Mouse (Mus musculus) heart, postnatal 25 days (tissue): ENCODE data around the gene Sae1. TPM values are rescaled to one million over a fixed set of nuclear protein-coding genes. Genes with fewer than 3 reads are reported as not detected.

ENCODE experiments used
- DNase-seq: peaks from one replicate; pipeline ENCODE4 v3.0.0; 2022; ENCODE audit warnings: low spot score
- intact Hi-C: fragments of 180-260 bp; cut with DNase I; formaldehyde crosslinking; loops from one replicate; pipeline ENCODE4 v1.15.1; 2025
- total RNA-seq, 2 experiments: library from RNA; stranded (reverse); gene quantifications; 2 replicates each; pipeline ENCODE4 v1.2.3; 2021

Sae1 gene
- total RNA-seq, 2 experiments from 2014 or later: 35.2 to 37.2 TPM

DNA sequence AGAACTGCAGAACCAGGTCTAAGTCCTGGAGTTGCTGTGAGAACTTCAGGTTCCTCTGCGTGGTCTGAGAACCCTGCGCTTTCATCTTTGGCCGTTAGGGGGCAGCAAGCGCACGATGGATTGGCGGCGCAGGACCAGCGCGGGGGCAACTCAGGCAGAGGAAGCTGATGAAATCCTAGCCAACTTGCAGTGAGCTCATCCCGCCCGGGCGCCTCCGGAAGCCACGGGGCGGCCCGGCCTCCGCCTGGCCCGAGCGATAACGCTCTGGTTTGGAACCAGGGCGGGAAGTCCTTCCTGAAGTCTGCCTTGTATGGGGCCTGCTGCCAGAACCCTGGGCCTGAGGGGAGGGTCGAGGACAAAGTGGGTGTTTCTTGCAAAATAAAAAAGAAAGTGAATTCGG, 92.8 kb downstream of the Sae1 start:
- peak; percentile 94 for DNase-seq
- intact Hi-C loops: loop anchor here (1.0 kb wide), 2 partner anchors 31 to 78 kb away; no protein-coding TSS in a partner anchor

DNA sequence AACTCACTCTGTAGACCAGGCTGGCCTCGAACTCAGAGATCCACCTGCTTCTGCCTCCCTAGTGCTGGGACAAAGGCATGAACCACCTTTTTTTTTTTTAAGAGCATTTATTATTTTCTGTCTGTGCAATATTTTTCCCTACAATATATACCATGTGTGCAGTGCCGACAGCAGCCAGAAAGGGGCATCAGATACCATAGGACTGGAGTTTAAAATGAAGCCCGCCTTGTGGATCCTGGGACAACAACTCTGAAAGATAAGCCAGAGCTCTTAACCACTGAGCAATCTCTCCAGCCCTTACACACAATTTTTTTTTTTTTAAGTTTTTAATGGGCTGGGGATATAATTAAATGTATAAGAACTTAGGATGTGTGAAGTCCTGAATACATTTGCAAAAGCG, 93.3 kb downstream of the Sae1 start:
- DNase-seq: no peak
- intact Hi-C loops: loop anchor here (1.0 kb wide), 2 partner anchors 32 to 79 kb away; no protein-coding TSS in a partner anchor

DNA sequence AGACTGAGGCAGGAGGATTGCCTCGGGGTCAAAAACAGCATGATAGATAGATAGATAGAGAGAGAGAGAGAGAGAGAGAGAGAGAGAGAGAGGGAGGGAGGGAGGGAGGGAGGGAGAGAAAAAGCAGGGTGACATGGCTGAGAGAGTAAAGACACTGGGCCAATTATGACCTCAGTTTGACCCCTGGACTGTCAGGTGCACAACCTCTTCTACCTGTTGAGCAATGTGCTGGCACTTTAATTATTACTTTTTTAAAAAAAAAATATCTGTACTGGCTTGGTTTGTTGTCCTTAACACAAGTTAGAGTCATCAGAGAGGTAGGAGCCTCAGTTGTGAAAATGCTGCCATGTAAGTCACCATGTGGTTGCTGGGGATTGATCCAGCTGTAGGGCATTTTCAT, 99.8 kb downstream of the Sae1 start:
- no peak for DNase-seq
- intact Hi-C loops: no loop called here

DNA sequence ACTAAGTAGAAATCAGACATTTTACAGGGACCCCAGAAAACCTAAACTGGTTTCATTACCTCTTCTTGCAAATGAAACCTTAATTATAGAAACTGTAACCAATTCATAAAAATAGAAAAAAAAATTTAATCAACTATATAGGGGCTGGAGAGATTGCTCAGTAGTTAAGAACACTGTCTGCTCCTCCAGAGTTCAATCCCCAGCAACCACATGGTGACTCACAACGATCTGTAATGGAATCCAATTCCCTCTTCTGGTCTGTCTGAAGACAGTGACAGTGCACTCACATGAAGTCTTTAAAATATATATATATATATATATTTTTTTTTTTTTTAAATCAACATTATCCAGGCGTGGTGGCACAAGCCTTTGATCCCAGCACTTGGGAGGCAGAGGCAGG, 100.6 kb downstream of the Sae1 start:
- DNase-seq: no peak
- intact Hi-C loops: no loop called here

- peak; percentile 99 for DNase-seq
- intact Hi-C loops: no loop called here
These were observed 101.3 kb downstream of the Sae1 start, which contains the start of gene Ccdc9 for GRCm38 (mm10) chr7:16286026-16286961. Ccdc9 (minus strand) TSS chr7:16286795.

DNA sequence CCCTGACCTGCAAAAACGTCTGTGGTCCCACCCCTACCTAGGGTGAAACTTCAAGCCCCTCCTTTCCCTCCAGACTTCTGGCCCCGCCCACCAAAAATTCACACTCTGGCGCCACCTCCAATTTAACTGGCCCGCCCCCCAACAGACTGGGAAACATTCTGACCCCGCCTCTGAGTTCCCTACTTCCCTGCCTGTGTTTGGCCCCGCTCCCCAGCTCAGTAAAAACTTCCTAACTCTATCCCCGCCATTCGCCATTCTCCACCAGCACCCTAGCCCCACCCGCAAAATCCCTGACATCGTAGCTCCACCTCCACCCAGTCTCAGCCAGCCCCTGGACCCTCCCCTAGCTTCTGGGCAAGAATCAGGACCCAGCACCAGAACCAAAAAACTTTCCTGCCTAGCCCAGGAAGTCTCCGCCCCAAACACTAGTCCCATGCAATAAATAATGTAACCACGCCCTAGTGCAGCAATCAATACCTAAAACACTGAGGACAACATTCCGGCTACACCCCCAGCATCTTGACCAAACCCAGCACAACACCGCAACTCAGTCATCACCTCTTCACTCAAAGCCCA, 102.1 kb downstream of the Sae1 start:
- DNase-seq: peak; percentile 75
- intact Hi-C loops: no loop called here

GRCm38 (mm10) chr7:16284904-16285303, 102.7 kb downstream of the Sae1 start:
- intact Hi-C loops: no loop called here
- DNase-seq: no peak

DNA sequence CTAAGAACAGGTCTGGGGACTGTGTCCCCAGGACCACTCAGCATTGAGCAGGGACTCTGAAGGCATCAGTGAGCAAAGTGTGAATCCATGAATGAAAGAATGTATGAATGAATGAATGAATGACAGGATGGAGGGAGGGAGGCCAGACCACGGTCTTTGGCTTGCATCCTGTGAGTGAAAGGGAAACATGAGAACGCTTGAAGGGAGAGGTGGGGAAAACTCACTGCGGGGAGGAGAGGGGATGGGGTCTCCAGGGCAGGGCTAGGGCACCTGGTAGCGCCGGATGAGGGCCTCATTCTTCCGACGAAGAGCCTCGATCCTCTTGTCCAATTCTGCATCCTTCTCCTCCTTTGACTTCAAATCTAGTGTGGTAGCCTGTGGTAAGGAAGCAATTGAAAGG, 103.6 kb downstream of the Sae1 start:
- intact Hi-C loops: no loop called here
- no peak for DNase-seq

GRCm38 (mm10) chr7:16282334-16282733, 105.3 kb downstream of the Sae1 start:
- no peak for DNase-seq
- intact Hi-C loops: no loop called here

- intact Hi-C loops: no loop called here
- DNase-seq: no peak
These were observed 106.9 kb downstream of the Sae1 start for GRCm38 (mm10) chr7:16280721-16281120.

GRCm38 (mm10) chr7:16274922-16275890, 112.4 kb downstream of the Sae1 start:
- DNase-seq: no peak
- intact Hi-C loops: loop anchor here (10.0 kb wide), 1 partner anchor 330 kb away; the partner anchor contains the start of gene Nop53

GRCm38 (mm10) chr7:16273766-16274140, 113.9 kb downstream of the Sae1 start:
- peak; percentile 62 for DNase-seq
- intact Hi-C loops: loop anchor here (10.0 kb wide), 1 partner anchor 329 kb away; the partner anchor contains the start of gene Nop53

- peak; percentile 76 for DNase-seq
- intact Hi-C loops: loop anchor here (10.0 kb wide), 1 partner anchor 328 kb away; the partner anchor contains the start of gene Nop53
These were observed 114.4 kb downstream of the Sae1 start, which contains the start of gene Inafm1 for GRCm38 (mm10) chr7:16273081-16273765. Inafm1 (minus strand) TSS chr7:16273617.

- intact Hi-C loops: loop anchor here (10.0 kb wide), 1 partner anchor 328 kb away; the partner anchor contains the start of gene Nop53
- DNase-seq: peak; percentile 27
These were observed 114.9 kb downstream of the Sae1 start for GRCm38 (mm10) chr7:16272681-16273080.

DNA sequence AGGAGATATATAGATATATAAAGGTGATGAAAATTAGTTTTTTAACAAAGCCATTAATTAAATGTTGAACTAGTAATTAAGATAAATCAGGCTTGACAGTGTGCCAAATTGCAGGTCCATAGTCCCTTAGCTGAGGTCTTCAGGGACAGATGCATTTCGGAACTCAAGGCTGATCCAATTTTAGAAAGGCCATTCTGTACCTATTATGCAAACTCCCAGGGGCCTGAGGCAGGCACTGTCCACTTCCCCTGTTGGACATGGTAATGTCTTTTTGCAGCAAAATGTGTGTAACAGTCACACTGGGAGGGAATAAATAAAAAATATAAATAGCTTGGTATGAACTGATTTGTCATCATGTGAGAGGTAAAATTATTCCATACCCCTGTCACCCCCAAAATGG, 116.5 kb downstream of the Sae1 start:
- no peak for DNase-seq
- intact Hi-C loops: loop anchor here (10.0 kb wide), 1 partner anchor 326 kb away; the partner anchor contains the start of gene Nop53
